14 mouse cellular contexts compared by ENCODE assay signal in the genomic region with DNA sequence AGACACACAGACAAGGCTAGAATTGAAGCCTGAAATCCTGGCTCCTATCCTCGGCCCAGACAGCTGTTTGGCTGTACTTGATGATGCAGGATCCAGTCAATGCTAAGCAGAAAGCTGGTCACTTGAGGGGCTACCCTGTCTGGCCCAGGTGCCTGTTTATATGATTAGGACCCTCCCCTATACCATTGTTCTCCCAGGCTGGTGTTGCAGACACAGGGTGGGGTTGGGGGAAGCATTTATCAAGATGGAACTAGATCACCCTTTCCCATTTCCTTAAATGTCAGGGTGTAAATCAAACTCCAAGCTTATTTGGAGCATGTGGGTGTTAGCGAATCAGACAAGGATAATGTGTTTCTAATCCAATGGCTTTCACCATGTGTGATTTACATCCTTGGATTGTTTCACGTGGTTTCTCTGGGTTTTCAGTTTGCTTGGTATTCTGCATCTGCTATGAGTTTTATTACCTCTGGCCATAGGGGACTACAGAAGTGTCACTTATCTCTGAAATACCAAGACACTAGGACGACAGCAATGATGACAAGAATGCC.
A peak's percentile ranks its signal among the peaks of the same experiment; 100 is the strongest.
DNase-seq lines count a peak whose midpoint lies in the region; ATAC-seq lines count a peak whose summit lies in the region.
"Had no signal": no experiment of that assay in that cellular context is flagged by ENCODE, and none has a peak within 500 bp of the region (broad histone marks: within the 10 kb centered on the region; RNA-seq: fewer than 3 reads in every experiment).

No protein-coding gene starts in this region.

- DNase-seq in embryo, embryonic 10.5 days (ENCODE audit: low spot score) = peak; percentile 38
- DNase-seq in embryo, embryonic 9.5 days (ENCODE audit: extremely low spot score) = no peak
- DNase-seq in hindlimb bud, embryonic 11.5 days (ENCODE audit: extremely low spot score, low read depth, low spot score) = peak; percentile 61
- DNase-seq in adrenal gland, postnatal 10 days = no peak
- no peak for DNase-seq in layer of hippocampus, postnatal 36 days
- DNase-seq: adrenal gland, adult 8-10 months; gastrocnemius, postnatal 14 days; kidney, postnatal 4 days had no signal

- peak; percentile 18 for ATAC-seq in forebrain, embryonic 16.5 days
- ATAC-seq in neural tube, embryonic 13.5 days (ENCODE audit: low read depth) = peak; percentile 29
- ATAC-seq in inflammation-experienced regulatory T-cells, adult 6 months = no peak
- ATAC-seq: intestine, embryonic 16.5 days had no signal

- no peaks in the 10 kb centered on the region for H3K9me3 ChIP-seq in forebrain, embryonic 16.5 days (ENCODE audit: control insufficient read depth, low read length)
- H3K9me3 ChIP-seq in neural tube, embryonic 13.5 days = no peaks in the 10 kb centered on the region
- H3K9me3 ChIP-seq: heart, embryonic 12.5 days had no signal

- WGBS in forebrain, embryonic 16.5 days = 37% methylated on average over 4 of the region's 4 CpGs
- WGBS in neural tube, embryonic 13.5 days = 21% methylated on average over 4 of the region's 4 CpGs

- H3K4me2 ChIP-seq in forebrain, embryonic 16.5 days (ENCODE audit: low read length) = no peak overlapping the region; the same call in 1 of the 2 replicates
- H3K4me2 ChIP-seq in neural tube, embryonic 13.5 days = no peak overlapping the region; the same call in 1 of the 2 replicates
- H3K4me2 ChIP-seq: heart, embryonic 12.5 days; liver, embryonic 11.5 days had no signal

- peaks cover 32% of the 10 kb centered on the region for H3K4me1 ChIP-seq in forebrain, embryonic 16.5 days (replicated peaks; ENCODE audit: control insufficient read depth, insufficient read depth, low read length)
- peaks cover 27% of the 10 kb centered on the region for H3K4me1 ChIP-seq in neural tube, embryonic 13.5 days (replicated peaks)
- H3K4me1 ChIP-seq: heart, embryonic 12.5 days had no signal

- no peak overlapping the region for H3K4me3 ChIP-seq in forebrain, embryonic 16.5 days (replicated peaks; ENCODE audit: low read length)
- H3K4me3 ChIP-seq in neural tube, embryonic 13.5 days = no peak overlapping the region
- H3K4me3 ChIP-seq: heart, embryonic 12.5 days had no signal

- H3K36me3 ChIP-seq in forebrain, embryonic 16.5 days (ENCODE audit: control insufficient read depth, insufficient read depth) = no peaks in the 10 kb centered on the region
- H3K36me3 ChIP-seq in neural tube, embryonic 13.5 days = no peaks in the 10 kb centered on the region
- H3K36me3 ChIP-seq: heart, embryonic 12.5 days had no signal

- no peaks in the 10 kb centered on the region for H3K27me3 ChIP-seq in forebrain, embryonic 16.5 days (replicated peaks; ENCODE audit: control insufficient read depth, insufficient read depth, low read length)
- H3K27me3 ChIP-seq in neural tube, embryonic 13.5 days = no peaks in the 10 kb centered on the region; the same call in 1 of the 2 replicates

- peak overlapping the region; percentile 84 for H3K27ac ChIP-seq in forebrain, embryonic 16.5 days (ENCODE audit: low read length)
- H3K27ac ChIP-seq in neural tube, embryonic 13.5 days (replicated peaks) = peak overlapping the region; percentile 88

- no peak overlapping the region for H3K9ac ChIP-seq in forebrain, embryonic 16.5 days (replicated peaks; ENCODE audit: low read depth, low read length)
- H3K9ac ChIP-seq in neural tube, embryonic 13.5 days = 0 out of 2 replicates have a peak overlapping the region, but pooled peaks have one; percentile 41
- H3K9ac ChIP-seq: heart, embryonic 12.5 days had no signal

Comparison
In these comparisons a context has a peak if more than half of its experiments do, and no peak if none do; other contexts are left out.
1. DNase-seq: peak in embryo, embryonic 10.5 days (single experiment) and hindlimb bud, embryonic 11.5 days (single experiment); none in embryo, embryonic 9.5 days (single experiment), adrenal gland, postnatal 10 days (single experiment) and layer of hippocampus, postnatal 36 days (0 of 2).